Mouse (Mus musculus) intestine, embryonic 16.5 days (tissue): ENCODE measurements around the gene Aass. TPM values are rescaled to one million over a fixed set of nuclear protein-coding genes. Genes with fewer than 3 reads are reported as not detected.
A peak's percentile ranks its signal among the peaks of the same experiment; 100 is the strongest.
"Not testable (repeated sequence)": the region's sequence is repeated elsewhere in the genome, so short reads cannot be mapped to it uniquely, and the experiment has no call there.

Experiments
- ATAC-seq: fragments of 200-750 bp; cut with Nextera tagmentation; 2 replicates; pipeline ENCODE4 v1.8.0; 2017; ENCODE audit warnings: moderate TSS enrichment, moderate library complexity
- H3K27ac ChIP-seq: fragments of 300-500 bp; sonication (generic); 2 replicates; pipeline ENCODE4 v1.5.1; 2014; ENCODE audit warnings: mild to moderate bottlenecking, low read length
- H3K27me3 ChIP-seq: fragments of 300-500 bp; sonication (generic); replicated peaks from 2 replicates; pipeline ENCODE4 v1.6.1; 2014; ENCODE audit warnings: low read length, control low read depth, mixed read lengths; ENCODE audit not compliant: control insufficient read depth, insufficient read depth
- H3K36me3 ChIP-seq: fragments of 300-500 bp; sonication (generic); 2 replicates; pipeline ENCODE4 v1.6.1; 2014; ENCODE audit warnings: low read length, control low read depth; ENCODE audit not compliant: control insufficient read depth, insufficient read depth
- H3K4me1 ChIP-seq: fragments of 300-500 bp; sonication (generic); 2 replicates; pipeline ENCODE4 v1.6.1; 2014; ENCODE audit warnings: low read length, control low read depth, mixed read lengths; ENCODE audit not compliant: control insufficient read depth, insufficient read depth
- H3K4me2 ChIP-seq: fragments of 300-500 bp; sonication (generic); 2 replicates; pipeline ENCODE4 v1.6.1; 2014; ENCODE audit warnings: low read depth, low read length, control low read depth
- H3K4me3 ChIP-seq: fragments of 300-500 bp; sonication (generic); 2 replicates; pipeline ENCODE4 v1.5.1; 2014; ENCODE audit warnings: mild to moderate bottlenecking, low read length
- H3K9ac ChIP-seq: fragments of 300-500 bp; sonication (generic); 2 replicates; pipeline ENCODE4 v1.6.1; 2014; ENCODE audit warnings: low read depth, low read length
- H3K9me3 ChIP-seq: fragments of 300-500 bp; sonication (generic); 2 replicates; pipeline ENCODE4 v1.6.1; 2016; ENCODE audit warnings: low read length, control low read depth; ENCODE audit not compliant: control insufficient read depth
- WGBS: fragments of 180-500 bp; shearing (Covaris S2); extraction: QIAGEN DNeasy Blood & Tissue Kit; methylation state at CpG from one replicate; pipeline ENCODE4 v1.1.7; 2014; 5-methylcytosine and 5-hydroxymethylcytosine counted together
- polyA plus RNA-seq: library from polyadenylated mRNA; unstranded; fragments of >200 nt; fragmentation: Nextera tagmentation; extraction: Ambion mirVana; gene quantifications from 2 replicates; pipeline ENCODE4 v1.2.1, GENCODE M21; 2015

Aass gene
- polyA plus RNA-seq, 1 experiment from 2014 or later: 2.3 TPM

DNA sequence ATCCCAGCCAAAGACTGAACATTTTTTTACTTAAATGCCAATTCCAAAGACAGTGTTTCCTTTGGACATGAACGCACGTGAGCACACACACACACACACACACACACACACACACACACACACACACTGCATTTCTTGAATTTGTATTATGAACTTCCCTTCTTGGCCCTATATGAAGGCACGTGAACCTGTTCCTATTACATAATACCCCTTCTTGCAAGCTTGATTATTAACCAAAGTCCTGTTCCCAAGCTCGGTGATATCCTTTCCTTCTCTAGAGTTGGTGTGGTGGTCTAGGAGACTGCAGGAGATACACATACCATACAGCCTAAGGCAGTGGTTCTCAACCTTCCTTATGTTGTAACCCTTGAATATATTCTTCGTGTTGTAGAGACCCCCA lies 7.0 kb downstream of the Aass start:
- 75% methylated on average over 5 of the region's 5 CpGs for WGBS
- Histone ChIP-seq H3K27me3 (no peaks in the 10 kb centered on the region), H3K4me2 (no peak overlapping the region), H3K36me3 (no peaks in the 10 kb centered on the region), H3K9me3 (no peaks in the 10 kb centered on the region), H3K9ac (no peak overlapping the region), H3K4me1 (no peaks in the 10 kb centered on the region), H3K4me3 (no peak overlapping the region), H3K27ac (no peak overlapping the region)
- ATAC-seq: no peak

DNA sequence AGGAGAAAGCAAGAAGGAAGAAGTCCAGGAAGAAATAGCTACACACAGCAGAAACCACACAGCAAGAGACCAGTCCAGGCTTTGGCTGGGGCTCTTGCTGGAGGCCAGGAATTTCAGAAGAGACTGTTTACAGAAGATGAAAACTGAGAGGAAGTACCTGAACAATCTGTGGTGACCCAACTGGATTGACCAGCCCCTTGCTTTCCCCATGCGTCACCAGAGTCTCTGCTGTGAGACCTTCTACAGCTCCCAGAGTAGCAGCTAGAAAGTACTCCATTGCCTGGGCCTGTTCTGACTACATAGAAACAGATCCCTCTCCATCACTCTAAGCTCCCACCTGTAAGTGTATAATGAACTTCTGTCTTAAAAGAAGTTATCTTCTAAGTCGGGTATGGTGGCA lies 8.0 kb downstream of the Aass start:
- H3K9me3 ChIP-seq: no peaks in the 10 kb centered on the region
- no peak overlapping the region for H3K27ac ChIP-seq
- no peak for ATAC-seq
- H3K36me3 ChIP-seq: no peaks in the 10 kb centered on the region
- H3K4me2 ChIP-seq: no peak overlapping the region
- H3K4me3 ChIP-seq: no peak overlapping the region
- H3K9ac ChIP-seq: no peak overlapping the region
- H3K27me3 ChIP-seq: no peaks in the 10 kb centered on the region
- WGBS: 79% methylated on average over 2 of the region's 2 CpGs
- no peaks in the 10 kb centered on the region for H3K4me1 ChIP-seq

DNA sequence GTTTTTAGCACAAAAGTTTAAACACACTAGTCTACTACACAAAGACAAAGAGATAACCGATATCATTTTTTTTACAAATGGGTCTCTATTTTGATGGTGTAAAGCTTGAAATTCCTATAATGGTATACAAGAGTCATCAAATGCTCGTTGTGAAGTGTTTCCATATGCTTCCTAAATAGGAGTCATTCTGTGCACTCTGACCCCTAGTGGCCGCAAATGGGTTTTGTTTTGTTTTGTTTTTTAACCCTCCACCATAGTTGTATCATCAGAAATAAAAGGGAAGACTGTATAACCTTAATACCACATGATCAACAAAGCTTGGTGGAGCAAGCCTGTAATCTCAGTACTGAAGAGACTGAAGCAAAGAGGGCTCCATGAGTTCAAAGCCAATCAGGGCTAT lies 9.9 kb downstream of the Aass start:
- no peaks in the 10 kb centered on the region for H3K36me3 ChIP-seq
- ATAC-seq: no peak
- H3K4me3 ChIP-seq: no peak overlapping the region
- H3K27ac ChIP-seq: no peak overlapping the region
- no peaks in the 10 kb centered on the region for H3K4me1 ChIP-seq
- no peak overlapping the region for H3K4me2 ChIP-seq
- H3K9ac ChIP-seq: no peak overlapping the region
- no peaks in the 10 kb centered on the region for H3K27me3 ChIP-seq
- 34% methylated on average over 3 of the region's 3 CpGs for WGBS
- H3K9me3 ChIP-seq: no peaks in the 10 kb centered on the region

DNA sequence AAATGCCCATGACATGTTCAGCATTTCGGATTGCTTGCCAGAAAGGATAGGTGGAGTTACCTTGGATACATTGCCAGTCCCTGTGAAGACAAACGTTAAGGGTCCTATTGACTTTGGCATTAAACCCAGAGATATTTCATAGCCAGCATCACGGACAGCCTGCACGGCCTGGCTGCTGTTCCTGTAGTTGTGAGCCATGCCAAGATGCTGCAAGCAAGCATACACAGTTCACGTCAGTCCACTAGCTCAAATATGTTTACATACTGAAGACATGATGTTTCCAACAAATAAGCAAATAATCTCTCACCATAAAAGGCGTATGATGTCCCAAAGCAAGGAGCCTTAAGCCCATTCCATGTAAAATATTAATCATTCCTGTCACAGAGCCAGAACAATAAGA lies 18.0 kb downstream of the Aass start:
- 65% methylated on average over 6 of the region's 6 CpGs for WGBS
- no peak overlapping the region for H3K4me3 ChIP-seq

DNA sequence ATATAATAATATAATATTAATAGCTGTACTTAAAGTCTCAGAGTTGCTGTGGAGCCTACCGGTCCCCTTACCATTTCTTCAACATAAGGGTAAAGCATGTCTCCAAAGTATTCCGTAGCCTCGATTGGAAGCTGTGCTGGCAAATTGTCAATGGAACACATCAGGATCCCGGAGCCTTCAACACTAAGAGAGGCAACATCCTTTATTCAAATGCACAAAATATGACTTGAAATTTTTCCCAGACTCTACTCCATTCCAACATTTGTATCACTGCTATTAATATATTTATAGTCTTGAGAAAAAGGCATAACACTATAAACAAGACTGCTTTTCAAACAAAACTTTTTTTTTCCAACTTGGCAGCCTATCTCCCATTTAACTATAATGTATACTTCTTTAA lies 25.7 kb downstream of the Aass start:
- no peak overlapping the region for H3K4me3 ChIP-seq
- H3K9me3 ChIP-seq: no peaks in the 10 kb centered on the region
- H3K27ac ChIP-seq: no peak overlapping the region
- H3K9ac ChIP-seq: no peak overlapping the region
- WGBS: 82% methylated on average over 4 of the region's 4 CpGs
- ATAC-seq: no peak
- H3K36me3 ChIP-seq: no peaks in the 10 kb centered on the region
- no peaks in the 10 kb centered on the region for H3K4me1 ChIP-seq
- no peak overlapping the region for H3K4me2 ChIP-seq
- H3K27me3 ChIP-seq: no peaks in the 10 kb centered on the region

More for the DNA sequence above, 18.0 kb downstream of the Aass start:
- H3K9me3 ChIP-seq: no peaks in the 10 kb centered on the region
- ATAC-seq: no peak
- H3K27me3 ChIP-seq: no peaks in the 10 kb centered on the region
- no peak overlapping the region for H3K27ac ChIP-seq
- no peaks in the 10 kb centered on the region for H3K4me1 ChIP-seq
- no peaks in the 10 kb centered on the region for H3K36me3 ChIP-seq
- H3K4me2 ChIP-seq: no peak overlapping the region
- no peak overlapping the region for H3K9ac ChIP-seq

DNA sequence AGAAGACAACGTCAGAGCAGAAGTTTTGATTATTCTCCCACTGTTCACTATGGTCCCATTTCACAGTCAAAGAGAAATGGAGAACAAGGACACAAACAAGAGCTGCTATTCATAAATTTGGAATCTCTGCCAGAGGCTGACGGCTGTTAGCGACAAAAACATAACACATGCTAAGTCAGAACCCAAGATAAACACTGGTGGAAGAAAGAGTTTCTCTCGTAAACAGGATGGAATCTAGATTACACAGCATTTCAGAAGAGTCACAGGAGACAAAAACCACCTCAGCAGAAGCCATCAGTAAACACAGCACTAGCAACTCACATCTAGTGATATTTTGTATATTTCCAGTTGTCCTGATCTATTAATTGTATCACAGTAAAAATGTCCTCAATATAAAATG lies 26.4 kb downstream of the Aass start:
- Histone ChIP-seq H3K4me3 (no peak overlapping the region), H3K4me2 (no peak overlapping the region), H3K27me3 (no peaks in the 10 kb centered on the region), H3K27ac (no peak overlapping the region), H3K36me3 (no peaks in the 10 kb centered on the region), H3K9me3 (no peaks in the 10 kb centered on the region), H3K9ac (no peak overlapping the region), H3K4me1 (no peaks in the 10 kb centered on the region)
- 39% methylated on average over 4 of the region's 4 CpGs for WGBS
- ATAC-seq: no peak

DNA sequence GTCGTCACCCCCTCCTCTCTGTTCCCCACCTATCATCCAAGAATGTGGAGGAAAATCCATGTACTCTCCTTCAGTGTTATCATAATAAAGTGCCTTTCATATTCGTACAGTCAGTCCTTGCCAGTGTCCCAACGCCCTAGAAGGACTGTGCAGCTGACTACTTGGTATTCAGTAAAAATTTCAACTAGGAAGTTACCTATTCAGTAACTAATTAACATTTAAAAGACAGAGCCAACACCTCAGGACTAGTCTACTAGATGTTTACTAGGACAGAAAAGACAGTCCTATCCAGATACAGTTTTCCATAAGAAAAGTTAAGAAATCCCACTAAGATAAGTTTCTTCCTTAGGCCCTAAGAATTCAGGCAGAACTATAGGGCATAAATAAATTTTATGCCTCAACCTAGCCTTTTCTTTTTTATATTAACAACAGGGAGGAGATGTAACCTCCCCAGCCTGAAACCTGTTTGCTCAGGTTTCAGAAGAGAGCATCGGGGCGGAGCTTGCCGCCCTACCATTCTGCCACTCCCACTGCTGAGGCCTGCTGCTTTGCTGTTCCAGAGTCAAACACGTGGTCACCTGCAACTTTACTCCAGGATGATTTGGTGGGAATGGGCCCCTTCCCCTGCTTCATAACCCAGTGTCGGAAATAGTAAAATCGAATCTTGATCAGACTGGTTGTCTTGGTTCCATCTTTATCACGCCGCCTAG lies 42.3 kb downstream of the Aass start:
- H3K9ac ChIP-seq, H3K4me2 ChIP-seq, H3K9me3 ChIP-seq, H3K4me3 ChIP-seq, H3K4me1 ChIP-seq, H3K27ac ChIP-seq, H3K27me3 ChIP-seq, H3K36me3 ChIP-seq, ATAC-seq: not testable (repeated sequence)
- 90% methylated on average over 11 of the region's 11 CpGs for WGBS

DNA sequence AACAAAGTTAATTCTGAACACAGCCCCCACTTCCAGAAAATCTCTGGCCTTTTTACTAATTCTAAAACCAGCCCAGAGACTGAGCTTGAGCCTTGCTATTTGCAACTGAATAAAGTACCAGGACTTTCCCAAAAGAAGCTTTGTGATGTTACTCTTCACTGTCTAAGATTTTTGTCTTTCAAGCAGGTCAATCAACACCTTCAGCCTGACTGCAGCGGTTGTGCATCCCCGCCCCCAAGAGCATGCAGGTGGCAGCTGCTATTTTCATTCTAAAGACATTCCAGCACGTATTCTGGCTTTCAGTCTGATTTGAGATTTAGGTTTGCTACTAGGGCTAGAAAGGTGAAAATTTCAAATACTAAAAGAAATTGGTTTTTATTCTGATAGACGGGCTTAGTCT lies 43.5 kb downstream of the Aass start:
- not testable (repeated sequence) for ATAC-seq, H3K4me3 ChIP-seq, H3K27ac ChIP-seq, H3K4me1 ChIP-seq, H3K9ac ChIP-seq, H3K9me3 ChIP-seq, H3K27me3 ChIP-seq, H3K36me3 ChIP-seq, H3K4me2 ChIP-seq
- 84% methylated on average over 4 of the region's 4 CpGs for WGBS

DNA sequence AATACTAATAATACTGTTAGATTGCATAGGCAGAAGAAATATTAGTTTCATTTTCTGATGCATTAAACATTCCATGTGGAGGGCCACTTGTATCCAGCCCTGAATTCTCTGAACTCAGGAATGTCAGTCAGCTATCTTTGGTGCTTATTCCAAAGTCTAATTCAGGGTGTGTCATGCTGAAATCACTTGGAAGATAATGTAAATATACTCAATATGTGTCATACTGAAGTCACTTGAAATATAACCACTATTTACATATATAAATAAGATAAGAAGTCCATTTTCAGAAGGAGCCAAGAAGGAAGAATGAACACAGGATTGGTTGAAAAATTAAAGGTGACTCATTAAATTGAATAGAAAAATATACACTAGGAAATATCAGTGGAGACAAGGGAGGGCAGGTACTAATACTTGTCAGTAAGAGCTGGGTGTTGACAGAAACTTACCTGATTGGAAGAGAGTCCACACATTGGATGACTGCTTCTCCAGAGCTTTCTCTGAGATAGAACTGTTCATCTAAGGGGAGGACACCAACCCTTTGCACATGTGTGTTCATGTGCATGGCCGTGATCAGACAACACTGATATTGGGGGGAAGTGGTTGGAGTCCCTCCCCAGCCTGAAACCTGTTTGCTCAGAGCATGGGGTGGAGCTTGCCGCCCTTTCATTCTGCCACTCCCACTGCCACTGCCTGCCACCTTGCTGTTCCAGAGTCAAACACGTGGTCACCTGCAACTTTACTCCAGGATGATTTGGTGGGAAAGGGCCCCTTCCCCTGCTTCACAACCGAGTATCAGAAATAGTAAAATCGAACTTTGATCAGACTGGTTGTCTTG lies 48.0 kb downstream of the Aass start:
- H3K4me1 ChIP-seq: peaks cover 5% of the 10 kb centered on the region; the same call in 1 of the 2 replicates
- no peaks in the 10 kb centered on the region for H3K9me3 ChIP-seq
- H3K36me3 ChIP-seq: no peaks in the 10 kb centered on the region
- no peak overlapping the region for H3K4me2 ChIP-seq
- ATAC-seq: peak; percentile 86
- no peaks in the 10 kb centered on the region for H3K27me3 ChIP-seq
- 73% methylated on average over 5 of the region's 5 CpGs for WGBS
- H3K27ac ChIP-seq: no peak overlapping the region; the same call in 1 of the 2 replicates
- H3K9ac ChIP-seq: no peak overlapping the region
- H3K4me3 ChIP-seq: no peak overlapping the region
